Mouse (Mus musculus): Measurements from ENCODE around the gene Rpl35.

The Rpl35 gene

GRCm38 (mm10) chr2:38997386-38998374, 7.7 kb downstream of the Rpl35 start, which contains the start of gene Wdr38:
TSS of gene Wdr38 (plus strand) at chr2:38997476.
- peak; percentile 88 for DNase-seq (ENCODE audit: low spot score)

GRCm38 (mm10) chr2:38992452-38992851, 13.0 kb downstream of the Rpl35 start:
- no peak for DNase-seq (ENCODE audit: low spot score)

- no peak for DNase-seq (ENCODE audit: low spot score)
These were observed 13.4 kb downstream of the Rpl35 start for GRCm38 (mm10) chr2:38992004-38992403.

DNA sequence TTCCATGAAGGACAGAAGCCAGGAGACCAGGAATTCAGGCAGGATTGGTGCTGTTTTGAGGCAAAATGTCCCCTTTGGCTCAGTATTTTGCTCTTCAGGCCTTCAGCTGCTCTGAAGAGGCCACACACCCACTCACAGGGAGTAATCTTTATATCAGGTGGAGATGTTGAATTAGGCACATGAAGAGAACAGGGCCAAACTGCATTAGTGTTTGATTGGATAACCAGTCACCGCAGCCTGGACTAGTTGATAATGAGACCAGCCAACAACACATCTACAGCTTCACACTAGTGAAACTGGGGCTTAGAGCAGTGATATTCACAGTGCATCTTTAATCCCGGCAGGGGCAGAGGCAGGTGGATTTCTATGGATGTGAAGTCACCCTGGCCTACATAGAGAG, 16.5 kb downstream of the Rpl35 start:
- DNase-seq (ENCODE audit: low spot score), result no peak

DNA sequence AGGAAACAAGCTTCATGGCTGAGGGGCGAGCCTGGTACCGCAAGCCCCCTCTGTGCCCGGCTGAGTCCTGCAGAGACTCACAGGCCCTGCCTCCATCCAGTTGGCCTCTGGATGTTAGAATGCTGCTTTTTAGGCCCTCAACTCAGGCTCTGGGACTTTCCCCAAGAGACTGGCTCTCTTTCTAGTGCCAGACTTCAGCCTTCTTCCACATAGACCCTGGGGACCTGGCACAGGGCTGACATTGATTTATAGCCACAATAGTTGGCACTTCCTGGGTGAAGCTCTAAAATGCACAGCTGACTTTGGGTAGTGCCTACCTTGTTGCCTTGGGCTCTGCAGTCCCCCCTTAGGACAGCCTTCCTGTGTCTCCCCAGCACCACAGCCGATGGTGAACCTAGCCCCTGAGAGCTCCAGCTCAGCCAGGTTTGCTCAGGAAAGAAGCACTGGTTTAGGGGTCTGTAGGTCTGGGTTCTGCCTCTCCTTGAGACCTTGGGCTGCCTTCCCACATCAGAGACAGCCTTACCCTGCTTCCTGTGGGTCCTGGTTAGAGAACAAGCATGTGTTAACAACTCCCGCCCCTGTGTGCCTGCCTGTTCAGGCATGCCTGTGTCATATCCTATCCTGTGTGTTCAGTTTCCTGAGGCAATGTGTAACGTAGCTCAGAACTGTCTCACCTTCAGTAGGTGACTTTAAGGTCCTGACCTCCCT, 17.5 kb downstream of the Rpl35 start:
- peak; percentile 39 for DNase-seq (ENCODE audit: low spot score)

DNA sequence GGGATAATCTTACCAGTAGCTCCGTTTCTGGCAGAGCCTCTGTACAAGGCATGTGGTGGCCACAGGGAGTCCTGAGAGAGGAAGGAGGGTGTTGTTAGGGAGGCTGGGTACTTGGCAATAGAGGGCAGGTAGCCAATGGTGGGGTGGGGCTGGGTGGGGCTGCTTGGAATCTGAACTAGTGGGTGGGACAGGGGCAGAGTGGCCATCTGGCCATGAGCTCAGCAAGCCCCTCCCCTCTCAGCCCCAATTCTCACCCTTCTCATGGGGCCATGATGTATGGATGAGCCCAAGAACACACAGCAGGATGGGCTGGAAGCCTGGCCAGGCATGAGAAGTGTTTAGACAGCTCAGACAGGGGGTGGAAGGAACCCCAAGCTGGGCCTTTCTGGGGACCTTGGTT, 18.1 kb downstream of the Rpl35 start:
- no peak for DNase-seq (ENCODE audit: low spot score)

DNA sequence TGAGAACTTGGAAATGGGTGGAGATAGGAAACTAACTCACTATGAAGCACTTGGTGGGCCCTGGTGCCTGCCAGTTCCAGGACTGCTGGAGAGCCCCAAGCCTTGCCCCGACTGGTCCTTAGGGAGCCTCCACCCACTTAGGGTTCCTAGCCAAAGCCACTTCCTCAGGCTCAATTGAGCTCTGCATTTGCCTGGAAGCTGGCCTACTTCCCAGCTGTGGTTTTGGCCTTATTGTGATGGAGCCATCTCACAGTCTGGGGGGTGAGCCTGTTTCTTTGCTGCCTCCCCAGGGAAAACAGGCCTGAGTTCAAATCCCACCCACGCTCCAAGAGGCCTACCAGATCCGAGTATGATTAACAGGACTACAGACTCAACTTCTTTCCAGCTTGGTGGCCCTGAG, 18.8 kb downstream of the Rpl35 start:
- no peak for DNase-seq (ENCODE audit: low spot score)

DNA sequence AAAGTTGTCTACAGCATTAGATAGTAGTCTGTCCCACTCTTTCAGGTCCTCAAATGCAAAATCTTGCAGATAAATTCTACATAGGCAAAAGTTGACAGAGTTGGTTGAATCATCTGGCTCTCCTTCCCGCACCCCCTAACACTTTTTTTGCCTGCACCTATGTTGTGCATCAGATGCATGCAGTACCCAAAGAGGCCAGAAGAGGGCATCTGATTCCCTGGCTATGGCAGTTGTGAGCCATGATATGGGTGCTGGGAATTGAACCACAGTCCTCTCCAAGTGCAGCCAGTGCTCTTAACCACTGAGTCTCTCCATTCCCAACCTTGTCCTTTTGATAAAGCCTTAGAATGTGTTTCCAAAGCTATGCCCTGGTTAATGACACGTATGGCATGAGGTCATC, 22.0 kb downstream of the Rpl35 start:
- DNase-seq (ENCODE audit: low spot score), result no peak

- no peak for DNase-seq (ENCODE audit: low spot score)
These were observed 27.6 kb downstream of the Rpl35 start for GRCm38 (mm10) chr2:38977837-38978236.

- no peak for DNase-seq (ENCODE audit: low spot score)
These were observed 29.3 kb downstream of the Rpl35 start for GRCm38 (mm10) chr2:38975941-38976805.

GRCm38 (mm10) chr2:38975181-38975580, 30.2 kb downstream of the Rpl35 start:
- no peak for DNase-seq (ENCODE audit: low spot score)

DNA sequence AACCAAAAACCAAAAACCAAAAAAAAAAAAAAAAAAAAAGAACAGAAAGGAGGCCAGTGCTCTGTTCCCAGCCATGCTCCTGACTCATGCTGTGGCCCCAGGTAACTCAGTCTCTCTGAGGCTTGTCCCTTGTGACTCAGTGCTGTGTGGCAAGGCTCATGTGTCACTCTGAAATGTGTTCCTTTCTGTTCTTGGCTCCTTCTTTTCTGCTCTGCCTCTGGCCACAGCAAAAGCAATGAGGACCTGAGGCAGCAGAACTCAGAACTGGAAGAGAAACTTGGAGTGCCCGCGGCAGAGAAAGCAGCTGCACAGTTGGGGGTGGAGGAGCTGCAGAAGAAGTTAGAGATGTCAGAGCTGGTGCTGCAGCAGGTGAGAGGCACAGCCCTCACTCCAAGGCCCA, 31.3 kb downstream of the Rpl35 start:
- DNase-seq (ENCODE audit: low spot score), result no peak

DNA sequence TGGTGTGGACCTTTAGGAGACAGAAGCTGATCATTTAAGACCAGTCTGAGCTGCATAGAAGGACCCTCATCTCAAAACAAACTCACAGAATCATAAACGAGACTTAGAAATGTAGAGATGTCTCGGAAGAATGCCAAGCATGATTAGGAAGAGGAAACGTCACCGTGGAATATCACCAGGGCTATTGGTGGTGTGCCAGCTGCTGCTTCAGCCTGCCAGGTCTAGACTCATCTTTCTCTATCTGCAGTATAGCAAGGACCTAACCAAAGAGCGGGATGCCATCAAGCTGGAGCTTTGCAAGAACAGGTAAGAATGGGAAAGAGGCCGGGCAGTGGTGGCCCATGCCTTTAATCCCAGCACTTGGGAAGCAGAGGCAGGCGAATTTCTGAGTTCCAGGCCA, 31.7 kb downstream of the Rpl35 start:
- DNase-seq (ENCODE audit: low spot score), result no peak

DNA sequence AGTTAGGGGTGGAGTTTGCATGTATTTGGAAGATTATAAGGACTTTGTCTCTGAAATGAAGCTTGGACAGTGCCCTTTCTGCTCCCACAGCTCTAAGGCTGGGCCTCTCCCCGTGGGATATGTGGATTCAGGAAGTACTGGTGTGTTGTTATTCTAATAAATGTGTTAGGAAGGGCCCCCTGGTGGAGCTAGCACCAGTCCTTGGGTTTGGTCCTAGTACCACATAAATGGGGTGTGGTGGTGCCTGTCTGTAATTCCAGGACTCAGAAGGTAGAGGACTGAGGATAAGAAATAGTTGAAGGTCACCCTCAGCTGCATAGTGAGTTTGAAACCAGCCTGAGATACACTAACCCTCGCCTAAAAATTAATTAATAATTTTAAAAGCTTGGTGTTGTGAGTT, 32.2 kb downstream of the Rpl35 start:
- no peak for DNase-seq (ENCODE audit: low spot score)

- no peak for DNase-seq (ENCODE audit: low spot score)
These were observed 35.4 kb downstream of the Rpl35 start for GRCm38 (mm10) chr2:38970057-38970456.

GRCm38 (mm10) chr2:38969650-38970049, 35.8 kb downstream of the Rpl35 start:
- no peak for DNase-seq (ENCODE audit: low spot score)

GRCm38 (mm10) chr2:38964198-38964597, 41.2 kb downstream of the Rpl35 start:
- DNase-seq (ENCODE audit: low spot score), result no peak

DNA sequence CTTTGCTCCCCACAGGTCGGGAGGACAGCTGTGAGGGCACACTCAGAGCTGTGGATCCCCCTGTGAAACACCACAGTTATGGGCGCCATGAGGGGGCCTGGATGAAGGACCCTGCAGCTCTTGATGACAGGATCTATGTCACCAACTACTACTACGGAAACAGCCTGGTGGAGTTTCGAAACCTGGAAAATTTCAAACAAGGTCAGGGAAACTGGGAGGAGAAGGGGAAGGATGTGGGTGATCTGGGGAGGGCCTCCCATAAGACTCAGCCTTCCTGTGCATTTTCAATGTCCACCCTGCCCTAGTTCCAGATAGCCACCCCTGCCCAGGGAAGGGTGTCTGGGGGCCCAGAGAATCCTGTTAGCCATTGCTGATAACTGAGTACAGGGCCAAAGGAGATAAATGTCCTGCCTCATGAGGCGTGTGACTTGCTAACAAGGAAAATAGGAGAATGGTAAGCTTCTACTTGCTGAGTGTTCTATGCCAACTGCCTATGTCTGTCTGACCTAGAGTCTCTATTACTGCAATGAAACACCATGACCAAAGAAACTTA, 47.7 kb downstream of the Rpl35 start:
- DNase-seq (ENCODE audit: low spot score), result no peak

GRCm38 (mm10) chr2:38956062-38956461, 49.4 kb downstream of the Rpl35 start:
- DNase-seq (ENCODE audit: low spot score), result no peak

DNA sequence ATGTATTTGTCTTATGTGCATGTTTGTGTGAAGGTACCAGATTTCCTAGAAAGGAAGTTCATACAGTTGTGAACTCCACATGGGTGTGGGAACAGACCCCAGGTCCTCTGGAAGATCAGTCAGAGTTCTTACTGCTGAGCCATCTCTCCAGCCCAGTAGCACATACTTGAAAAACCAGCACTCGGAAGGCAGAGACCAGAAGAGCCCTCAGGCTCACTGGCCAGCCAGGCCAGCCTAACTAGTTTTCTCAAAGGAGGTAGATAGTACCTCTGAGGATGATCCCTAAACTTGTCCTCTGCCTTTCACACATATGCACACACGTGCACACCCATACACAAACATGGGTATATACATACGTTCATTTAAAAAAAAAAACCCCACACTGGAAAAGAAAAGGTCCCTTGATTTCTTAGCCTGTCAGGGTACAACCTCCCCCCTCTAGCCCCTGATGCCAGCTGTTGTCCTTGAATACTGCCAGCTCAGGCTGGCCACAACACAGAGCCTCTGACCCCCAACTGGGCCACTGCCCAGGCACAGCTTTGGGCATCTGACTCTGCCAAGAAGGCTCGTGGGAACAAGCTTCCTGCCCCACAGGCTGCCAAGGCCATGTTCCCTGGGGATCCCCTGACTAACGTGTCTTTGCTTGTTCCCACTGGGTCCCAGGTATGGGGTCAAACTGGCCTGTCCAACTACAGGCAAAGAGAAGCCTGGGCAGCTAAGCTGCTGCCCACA, 52.1 kb downstream of the Rpl35 start:
- DNase-seq (ENCODE audit: low spot score), result no peak
